Mouse (Mus musculus) cerebellum, adult 9-10 months (tissue): ENCODE data around the gene Uspl1.

Experiments used
- DNase-seq: peaks from one replicate; pipeline ENCODE4 v3.0.0; 2022

Gene Uspl1

DNA sequence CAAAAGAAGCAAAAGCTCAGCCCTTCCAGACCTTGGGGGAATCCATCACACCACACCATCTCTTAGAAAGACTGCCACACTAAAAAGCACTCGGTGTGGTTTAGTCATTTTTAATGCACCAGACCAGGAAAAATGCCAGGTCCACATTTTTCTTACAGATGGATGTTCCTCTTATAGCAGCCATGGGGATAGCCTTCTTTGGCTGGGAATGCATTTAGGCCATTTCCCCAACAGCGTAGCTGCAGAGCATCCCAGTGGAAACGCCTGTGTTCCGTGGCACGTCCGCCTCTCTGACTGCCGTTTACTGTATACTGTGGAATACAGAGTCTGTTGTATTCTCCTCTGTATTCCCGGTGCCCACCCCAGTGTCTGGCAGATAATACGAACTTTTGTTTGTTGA lies 15.3 kb upstream of the Uspl1 start:
- DNase-seq, result peak; percentile 15

DNA sequence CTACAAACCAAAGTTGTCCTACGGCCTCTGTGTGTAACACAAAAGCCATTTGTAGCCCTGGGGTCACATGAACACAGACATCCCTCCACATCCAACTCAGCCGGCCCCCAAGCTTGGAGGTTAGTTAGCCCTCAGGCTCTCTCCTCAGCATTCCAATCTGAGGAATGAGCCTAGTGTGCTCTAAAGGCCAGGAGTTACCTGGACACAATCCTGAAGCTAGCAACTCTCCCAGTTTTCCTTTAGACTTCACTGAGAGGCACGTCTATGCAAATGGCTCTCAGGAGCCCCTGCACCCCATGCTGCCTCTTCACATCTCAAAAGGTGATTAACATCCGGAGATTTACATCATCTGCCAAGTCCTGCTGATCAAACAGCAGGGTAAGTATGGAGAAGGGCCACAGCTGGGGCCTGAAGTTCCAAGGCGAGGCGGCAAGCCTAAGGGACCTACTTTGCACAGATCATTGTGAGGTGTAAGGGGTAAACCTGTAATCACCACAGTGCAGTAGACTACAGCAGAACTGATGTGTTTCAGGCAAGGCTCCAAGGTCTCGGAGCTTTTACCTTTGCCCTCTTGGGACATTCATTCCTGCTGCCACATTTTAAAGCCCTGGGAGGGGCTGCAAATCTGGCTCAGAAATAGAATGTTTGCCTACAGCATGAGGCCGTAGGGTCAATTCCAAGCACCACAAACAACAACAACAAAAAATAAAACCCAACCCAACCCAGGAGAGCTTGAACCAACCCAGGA lies 13.1 kb upstream of the Uspl1 start:
- DNase-seq, result no peak

DNA sequence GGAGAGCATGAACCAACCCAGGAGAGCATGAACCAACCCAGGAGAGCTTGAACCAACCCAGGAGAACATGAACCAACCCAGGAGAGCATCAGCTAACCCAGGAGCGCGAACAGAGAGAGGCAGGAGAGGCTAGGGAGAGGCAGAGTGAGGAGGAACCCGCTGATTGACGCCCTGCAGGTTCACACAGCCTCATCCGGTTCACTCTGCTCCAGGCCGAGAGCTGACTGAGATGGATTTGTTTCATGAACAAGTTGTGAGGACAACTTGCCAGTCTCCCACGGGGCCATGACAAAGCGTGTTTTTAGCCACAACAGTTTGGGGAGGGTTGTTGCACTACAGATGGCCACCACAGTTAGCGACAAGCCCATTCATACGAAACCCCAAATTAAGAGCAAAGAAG lies 11.9 kb upstream of the Uspl1 start:
- no peak for DNase-seq

DNA sequence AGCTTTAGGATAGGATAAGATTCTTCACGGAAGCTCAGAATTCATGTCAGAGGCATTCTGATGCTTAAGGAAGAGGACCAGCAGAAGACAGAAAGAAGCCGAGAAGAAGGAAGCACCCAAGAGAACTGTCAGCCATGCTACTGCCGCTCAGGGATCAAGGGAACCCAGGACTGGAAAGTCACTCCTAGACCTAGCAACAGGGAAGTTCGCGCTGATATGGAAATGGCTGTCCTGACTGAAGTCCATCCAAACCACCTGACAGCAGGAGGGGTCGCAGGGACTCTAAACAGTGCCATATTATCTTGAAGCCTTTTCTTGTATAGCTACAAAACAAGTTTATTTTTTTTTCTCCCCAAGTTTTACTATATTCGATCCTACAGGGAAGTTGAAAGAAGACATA lies 9.6 kb upstream of the Uspl1 start:
- DNase-seq, result no peak

DNA sequence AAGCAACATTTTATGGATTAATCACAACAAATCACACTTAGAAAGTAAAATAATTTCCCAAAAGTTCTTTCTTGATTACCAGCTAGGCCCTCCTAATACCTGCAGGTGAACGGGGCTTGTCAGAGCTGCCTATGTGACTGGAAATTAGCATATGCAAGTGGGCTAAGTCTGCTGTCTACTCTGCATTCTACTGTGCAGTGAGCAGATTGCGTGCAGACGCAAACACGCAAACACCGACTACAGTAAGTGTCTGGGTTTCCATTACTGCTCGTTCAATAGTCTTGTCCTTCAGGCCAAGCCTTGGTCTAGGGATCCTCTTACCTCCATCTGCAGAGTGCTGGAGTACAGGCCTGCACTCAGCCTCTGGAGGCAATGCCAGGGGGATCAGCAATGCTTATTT lies 8.4 kb upstream of the Uspl1 start:
- DNase-seq, result no peak

DNA sequence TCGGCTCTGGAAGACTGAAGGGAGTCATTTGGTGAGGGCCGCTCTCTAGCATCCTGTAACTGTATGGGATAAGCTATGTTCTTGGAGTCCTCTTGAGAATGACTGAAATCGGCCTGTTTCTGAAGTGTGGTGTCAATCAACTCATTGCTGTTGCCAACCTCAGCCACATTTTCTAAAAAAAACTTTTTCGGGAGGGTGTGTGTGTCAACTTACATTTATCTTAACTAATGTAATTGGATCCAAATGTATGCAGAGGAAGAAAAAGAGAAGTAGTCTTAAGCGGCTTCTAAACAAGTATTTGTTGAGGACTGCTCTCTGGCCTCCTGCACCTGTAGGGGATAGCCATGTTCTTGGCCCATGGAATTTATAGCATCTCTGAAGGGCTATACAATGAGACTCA lies 6.1 kb upstream of the Uspl1 start:
- DNase-seq, result no peak

DNA sequence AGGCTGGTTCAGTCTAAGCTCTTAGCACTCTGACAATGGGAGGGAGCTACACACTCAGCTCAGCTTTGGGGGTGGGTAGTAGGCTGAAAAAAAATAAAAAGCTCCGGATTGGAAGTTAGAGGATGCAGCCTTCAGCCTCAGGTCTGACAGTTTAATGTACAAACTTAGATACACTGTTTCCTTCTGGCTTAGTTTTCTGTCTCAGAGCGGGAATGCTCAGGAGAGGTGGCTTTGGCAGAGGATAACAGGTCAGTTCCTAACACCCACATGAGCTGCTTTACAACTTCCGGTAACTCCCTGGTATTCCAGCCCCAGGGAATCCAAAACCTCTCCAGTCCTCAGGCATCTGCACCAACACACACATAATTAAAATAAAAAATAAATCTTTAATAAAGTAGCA lies 4.3 kb upstream of the Uspl1 start:
- DNase-seq, result no peak

DNA sequence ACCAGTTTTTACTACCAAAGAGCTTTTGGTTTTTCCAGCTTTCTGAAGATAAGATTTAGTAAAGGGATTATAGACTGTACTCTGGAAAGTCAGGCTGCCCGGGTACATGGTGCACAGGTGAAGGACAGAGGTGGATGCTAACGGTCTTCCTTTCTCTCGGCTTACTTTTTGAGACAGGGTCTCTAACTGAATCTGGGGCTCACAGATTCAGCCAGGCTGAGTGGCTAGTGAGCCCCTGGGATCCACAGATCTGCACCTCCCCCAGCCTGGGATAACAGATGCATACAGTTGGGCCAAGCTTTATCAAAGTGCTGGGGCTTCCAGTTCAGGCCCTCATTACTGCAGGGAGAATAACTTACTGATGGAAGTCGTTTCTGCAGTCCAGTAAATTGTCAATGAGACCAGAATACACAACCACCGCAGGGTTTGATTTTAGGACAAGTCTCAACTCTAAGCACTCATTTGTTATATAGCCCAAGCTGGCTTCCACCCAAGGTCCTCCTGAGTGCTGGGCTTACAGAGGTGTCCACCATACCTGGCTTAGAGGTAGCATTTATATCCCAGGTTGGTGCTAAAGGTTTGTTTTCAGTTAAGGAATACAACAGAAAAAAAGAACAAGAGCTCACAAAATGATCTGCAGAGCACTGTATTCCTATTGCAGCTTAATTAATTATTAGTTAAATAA lies 1.8 kb upstream of the Uspl1 start:
- peak; percentile 54 for DNase-seq

DNA sequence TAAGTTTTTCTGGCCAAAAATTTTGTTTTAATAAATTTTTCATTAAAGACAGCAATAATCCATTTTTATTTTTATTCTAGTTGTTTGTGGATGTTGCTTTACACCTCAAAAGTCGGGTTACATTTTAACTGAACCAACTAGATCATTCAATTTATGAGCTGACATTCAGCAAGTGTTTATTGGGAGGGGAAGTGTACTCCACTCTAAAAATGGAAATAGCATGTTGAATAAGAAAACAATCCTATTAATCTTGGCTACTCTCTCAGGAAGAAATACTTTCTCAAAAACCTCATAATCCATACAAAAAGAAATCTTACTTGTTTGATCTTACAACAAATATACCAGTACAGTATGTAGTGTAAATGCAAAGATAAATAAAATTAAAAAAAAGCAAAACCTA lies 1.0 kb upstream of the Uspl1 start:
- no peak for DNase-seq

DNA sequence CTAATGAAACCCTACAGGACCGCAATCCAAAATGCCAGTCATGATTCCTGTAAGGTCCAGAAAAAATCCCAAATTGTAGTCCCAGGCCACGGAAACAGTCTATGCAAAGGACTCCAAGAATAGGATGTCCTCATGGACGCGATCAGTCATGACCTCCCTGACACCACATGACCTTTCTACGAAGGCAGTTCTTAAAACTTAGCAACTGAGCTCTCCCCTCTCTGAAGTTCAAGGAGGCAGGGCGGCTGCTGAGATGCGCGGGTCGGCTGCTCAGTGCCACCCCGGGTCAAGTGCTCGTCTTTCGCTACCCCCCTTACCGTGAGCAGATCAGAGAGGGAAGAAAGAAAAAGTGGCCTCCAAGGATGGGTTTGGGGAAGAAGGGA lies 438 bp upstream of the Uspl1 start:
- DNase-seq, result no peak

DNA sequence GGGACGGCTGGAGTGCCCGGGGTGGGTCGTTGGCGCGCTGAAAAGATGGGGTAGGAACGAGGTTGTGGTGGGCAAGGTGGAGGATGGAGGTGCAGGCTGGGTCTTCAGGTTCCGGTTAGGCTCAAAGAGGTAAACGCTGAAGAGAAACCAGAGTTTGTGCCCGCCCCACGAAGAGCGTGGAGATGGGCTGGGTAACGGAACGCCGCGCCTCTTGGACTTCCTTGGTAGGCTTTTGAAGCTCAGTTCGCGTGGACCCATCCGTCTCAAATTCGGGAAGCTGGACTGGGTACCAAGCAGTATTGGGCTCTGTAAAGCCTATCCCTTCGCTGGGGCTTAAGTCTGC lies 665 bp downstream of the Uspl1 start:
- DNase-seq, result no peak

DNA sequence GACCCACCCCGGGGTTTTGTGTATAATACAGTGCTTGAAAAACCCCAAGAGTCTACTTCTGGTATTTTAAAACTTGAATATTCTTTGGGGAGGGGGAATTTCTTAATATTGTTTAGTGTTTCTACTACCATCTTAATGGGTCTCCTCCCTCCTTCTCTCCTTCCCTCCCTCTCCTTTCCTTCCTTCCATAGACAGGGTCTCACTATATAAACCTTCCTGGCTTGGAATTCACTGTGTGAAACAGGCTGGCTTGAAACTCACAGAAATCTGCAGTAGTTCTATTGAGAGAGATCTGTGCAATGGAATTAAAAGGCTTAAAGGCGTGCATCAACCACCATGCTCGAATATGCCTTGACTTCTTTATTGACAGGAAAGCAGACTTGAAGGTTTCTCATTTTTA lies 1.7 kb downstream of the Uspl1 start:
- DNase-seq, result no peak

DNA sequence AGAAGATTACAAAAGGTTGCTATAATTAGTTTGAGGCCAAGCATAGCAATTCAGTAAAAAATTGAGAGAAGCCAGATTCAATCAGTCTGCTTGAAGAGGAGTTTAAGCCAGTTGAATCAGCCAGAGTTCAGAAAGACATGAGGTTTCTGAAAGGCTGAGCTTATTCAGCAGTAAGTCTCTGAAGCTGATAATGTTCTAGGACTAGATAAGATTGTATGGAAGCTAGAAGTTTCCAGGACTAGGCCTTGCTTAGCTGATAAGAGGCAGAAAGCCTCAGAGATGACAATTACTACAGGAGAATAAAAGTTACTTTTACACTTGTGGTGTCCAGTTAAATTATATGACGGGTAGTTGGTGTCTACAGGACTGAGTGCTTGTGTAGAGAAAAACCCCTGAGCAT lies 6.0 kb downstream of the Uspl1 start:
- DNase-seq, result no peak

DNA sequence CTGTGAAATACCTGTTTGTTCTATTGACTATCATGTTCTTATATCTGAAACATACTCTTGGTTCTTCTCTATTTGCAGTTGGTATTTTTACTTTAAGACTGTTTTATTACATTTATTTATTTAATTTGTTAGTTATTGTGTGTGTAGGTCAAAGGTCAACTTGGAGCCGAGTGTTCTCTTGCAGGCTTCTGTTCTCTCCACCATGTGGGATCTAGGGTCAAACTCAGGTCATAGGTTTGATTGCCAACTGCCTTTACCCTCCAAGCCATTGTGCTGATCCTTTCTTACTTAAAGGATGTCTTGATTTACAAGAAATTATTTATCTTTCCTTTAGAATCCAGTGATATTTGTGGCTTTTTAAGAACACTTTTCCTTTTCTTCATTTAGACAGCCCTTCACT lies 12.5 kb downstream of the Uspl1 start:
- DNase-seq, result no peak

DNA sequence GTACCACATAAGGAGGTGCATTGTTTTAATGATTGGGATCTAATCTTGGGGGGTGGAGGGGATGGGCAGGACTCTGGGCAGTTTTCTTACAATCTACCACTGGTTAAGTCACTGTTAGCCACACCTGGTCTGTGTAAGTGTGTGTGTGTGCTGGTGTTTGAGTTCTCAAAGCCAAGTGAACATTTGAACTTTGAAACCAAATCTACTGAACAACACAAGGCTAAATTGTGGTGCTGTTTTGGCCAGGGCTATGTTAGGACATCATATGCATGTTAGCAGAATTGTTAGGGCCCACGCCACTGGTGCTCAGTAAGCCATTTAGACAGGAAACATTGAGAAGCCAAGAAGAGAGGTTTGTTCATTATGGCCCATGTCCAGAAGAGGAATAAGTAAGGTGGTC lies 14.6 kb downstream of the Uspl1 start:
- DNase-seq, result no peak

DNA sequence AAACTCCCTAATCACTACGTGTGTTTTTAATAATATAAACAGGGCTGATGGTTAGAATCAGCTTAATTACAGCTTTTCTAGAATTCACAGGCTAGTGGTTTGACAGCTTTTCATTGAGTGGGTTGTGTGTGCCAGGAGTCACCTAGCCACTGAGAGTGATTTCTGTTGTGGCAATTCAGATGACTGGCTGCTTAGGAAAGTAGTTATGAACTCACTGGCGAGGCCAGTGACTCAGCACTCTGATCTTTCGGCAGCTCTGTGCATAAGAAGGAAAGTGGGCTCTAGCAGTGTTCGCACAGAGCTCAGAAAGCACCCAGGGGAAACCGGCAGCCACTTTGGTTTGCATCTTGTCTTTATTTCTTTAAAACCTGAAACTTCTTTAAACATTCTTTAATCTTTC lies 18.8 kb downstream of the Uspl1 start:
- no peak for DNase-seq

DNA sequence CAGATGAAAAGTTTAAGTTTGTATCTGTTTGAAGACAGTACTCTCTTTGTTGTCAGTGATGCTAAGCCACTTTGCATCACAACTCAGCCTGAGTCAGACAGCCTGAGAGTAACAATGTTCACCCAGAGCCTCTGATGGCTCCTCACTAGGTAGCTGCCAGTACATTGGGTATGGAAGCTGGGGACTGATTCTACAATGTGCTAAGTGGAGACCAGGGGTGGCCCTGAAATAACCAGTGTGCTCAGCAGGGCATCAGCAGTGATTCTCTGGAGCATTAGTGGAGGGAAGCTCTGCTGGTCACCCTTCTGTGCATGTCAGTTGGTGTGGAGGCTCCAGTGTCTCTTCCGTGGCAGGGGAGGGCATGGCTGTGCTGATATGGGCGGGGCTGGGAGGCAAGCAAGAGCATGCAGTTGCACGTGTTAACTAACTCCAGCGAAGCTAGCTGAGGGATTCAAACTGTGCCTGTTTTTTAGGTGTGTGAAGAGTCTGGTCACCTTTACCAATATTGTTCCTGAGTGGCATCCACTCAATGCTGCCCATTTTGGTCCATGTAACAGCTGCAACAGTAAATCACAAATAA lies 19.7 kb downstream of the Uspl1 start:
- no peak for DNase-seq

DNA sequence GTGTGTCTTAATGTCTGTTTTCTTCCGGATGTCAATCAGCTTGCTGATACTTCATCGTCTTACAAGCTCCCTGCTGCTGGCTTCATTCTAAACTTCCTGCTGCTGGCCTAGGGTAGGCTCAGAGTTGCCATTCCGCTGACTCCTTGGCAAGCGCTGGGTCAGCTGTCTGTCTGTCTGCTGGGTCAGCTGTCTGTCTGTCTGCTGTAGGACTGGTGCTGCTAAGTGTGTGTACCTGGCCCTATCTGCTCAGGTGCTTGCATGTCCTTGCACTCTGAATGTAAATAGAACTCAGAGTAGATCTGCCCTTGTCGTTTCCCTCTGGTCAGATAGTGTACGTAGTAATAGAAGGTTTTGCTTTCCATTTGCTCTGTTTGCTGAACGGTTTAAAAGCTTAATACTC lies 20.7 kb downstream of the Uspl1 start:
- no peak for DNase-seq

DNA sequence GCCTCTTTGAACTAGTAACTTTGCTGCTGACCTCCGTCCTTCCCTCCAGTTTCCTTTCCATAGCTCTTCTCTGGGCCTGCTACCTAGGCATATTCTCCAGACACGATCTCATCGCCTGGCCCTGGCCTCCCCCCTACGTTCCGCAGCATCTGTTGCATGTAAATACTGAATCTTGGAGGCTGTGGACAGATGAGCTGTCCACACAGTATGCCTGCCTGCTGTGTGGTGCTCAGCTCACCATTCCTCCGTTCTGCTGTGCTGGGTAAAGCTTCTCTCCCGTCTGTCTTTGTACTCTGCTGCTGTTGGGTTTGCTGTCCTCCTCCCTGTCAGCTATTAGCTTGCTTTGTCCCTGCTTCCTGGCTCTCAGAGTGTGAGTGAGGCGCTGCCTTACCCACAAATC lies 21.1 kb downstream of the Uspl1 start:
- no peak for DNase-seq

DNA sequence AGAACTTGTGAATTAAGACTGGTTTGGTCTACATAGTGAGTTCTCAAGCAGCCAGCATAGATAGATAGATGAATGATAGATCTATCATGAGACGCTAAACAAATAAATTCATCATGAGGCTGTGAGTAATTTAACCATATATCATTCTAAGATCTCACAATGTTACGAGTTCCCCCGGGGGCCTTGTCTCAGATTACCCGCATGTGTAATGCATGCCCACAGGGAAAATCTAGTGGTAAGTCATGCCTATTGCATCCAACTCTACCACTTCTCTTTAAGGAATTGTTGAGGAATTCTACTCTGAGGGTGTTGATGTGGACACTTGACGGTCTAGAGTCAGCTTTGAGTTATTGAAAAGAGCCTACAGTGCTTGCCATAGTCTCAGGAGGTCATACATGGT lies 22.1 kb downstream of the Uspl1 start:
- DNase-seq, result no peak

DNA sequence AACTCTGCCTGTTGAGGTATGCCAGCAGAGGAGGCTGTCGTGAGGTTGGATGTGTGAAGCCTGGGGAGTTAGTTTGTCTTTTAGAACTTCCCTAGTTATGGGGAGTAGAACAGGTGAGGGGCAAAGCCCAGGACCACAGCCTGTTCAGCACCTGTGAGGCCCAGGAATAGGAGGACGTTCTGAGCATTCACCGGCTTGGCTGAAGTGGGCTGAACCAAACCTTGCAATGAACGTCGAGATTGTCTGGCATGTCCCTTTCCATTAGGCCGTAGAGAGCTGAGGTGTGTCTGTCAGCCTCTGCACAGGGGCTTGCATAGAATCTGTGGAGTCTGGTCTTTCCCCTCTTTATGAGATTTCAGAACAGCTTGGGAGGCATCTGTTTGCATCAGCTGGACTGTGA lies 23.5 kb downstream of the Uspl1 start:
- no peak for DNase-seq

DNA sequence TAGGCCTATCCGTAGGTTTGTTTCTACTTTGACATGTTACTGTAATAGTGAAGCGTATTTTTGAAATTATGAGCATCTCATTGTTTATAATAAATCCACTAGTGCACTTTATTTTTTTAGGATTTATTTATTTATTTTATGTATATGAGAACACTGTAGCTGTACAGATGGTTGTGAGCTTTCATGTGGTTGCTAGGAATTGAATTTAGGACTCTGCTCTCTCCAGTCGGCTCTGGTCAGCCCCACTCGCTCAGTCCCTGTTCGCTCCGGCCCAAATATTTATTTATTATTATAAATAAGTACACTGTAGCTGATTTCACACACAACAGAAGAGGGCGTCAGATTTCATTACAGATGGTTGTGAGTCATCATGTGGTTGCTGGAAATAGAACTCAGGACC lies 24.6 kb downstream of the Uspl1 start:
- no peak for DNase-seq

DNA sequence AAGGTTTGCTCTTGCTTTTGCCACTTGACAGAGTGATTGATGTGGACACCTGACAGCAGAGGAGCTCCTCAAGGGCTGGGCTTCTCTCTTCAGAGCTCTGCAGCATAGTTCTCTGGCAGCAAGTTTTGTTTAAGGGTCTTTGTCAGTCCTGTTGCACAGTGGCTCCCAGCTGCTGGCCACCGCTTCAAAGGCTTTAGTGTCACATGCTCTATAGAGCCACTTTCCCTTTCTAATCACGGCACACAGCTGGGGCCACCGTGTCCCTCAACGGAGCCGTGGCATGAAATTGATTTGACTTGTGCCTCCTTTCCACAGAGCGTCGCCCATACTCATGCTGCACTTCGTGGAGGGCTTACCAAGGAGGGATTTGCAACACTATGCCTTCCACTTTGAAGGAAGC lies 25.2 kb downstream of the Uspl1 start:
- no peak for DNase-seq

DNA sequence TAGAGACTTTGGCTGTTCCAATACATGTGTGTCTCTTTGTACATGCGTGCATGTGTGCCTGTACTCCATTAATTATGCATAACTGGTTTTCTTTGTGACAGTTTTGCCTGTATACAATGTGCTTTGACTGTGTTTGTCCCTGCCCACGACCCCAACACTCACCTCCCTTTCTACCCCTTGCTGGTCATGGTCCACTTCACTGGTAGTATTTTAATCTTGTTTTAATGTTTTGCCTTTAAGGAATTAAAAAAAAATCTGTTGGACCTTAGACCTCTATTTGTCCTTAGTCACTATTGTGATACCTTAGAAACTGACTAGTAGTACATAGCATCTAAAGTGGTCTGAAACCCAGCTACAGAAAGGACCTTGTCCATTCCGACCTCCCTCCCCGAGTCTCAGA lies 26.9 kb downstream of the Uspl1 start:
- DNase-seq, result no peak

DNA sequence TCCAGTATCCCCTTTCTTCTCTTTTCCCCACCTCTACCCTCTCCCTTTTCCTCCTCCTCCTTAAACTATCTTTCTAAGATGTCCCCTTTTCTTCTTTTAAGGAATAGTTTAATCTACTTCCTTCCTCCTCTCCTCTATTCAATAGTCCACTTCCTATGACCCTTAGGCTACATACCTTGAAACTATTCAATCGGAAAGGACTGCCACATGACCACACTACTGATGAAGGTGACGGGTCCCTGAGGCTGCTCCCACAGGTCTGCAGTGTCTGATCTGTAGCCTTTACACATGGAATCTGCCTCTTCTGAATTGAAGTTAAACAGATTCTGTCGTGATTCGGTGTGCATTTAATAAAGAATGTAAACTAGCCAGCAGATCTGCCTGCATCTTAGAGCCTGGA lies 28.7 kb downstream of the Uspl1 start:
- no peak for DNase-seq
